Mouse (Mus musculus) testis, adult 2 months (tissue): ENCODE results near the gene Ppp4c.

Experiments used
- CTCF ChIP-seq: fragments of 200-500 bp; IDR thresholded peaks from 2 replicates; pipeline ENCODE4 v1.5.1; 2012; ENCODE audit warnings: low read depth, mild to moderate bottlenecking, inconsistent platforms, low read length, moderate library complexity; ENCODE audit not compliant: control insufficient read depth, insufficient read depth, insufficient replicate concordance
- POLR2A ChIP-seq: fragments of 200-500 bp; IDR thresholded peaks from 2 replicates; pipeline ENCODE4 v1.6.1; 2012; ENCODE audit warnings: low read depth, mild to moderate bottlenecking, inconsistent platforms, low read length, moderate library complexity; ENCODE audit not compliant: control insufficient read depth

DNA sequence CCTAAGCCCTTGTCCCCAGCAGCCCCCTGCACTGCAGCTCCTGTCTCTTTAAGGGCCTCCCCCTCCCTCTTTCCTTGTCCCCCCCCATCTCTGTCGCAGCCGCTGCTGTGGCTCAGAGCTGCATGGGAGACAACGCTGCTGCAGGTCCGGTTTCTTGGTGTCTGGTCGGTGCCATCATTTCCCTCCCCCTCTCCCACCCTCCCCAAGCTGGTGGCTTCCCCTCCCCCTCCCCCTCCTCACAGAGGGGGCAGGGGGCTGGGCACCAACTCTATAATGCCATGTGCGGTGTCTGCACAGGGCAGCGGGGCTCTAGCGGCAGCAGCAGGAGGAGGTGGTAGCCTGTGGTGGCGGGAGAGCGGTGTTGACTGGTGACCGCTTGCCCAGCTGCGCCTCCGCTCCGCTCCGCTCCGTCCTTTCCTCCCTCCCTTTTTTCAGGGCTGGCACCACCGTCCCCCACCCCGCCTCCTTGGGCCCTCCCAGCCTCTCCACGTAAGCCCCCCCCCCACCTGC, 31.0 kb upstream of the Ppp4c start:
- TF ChIP-seq POLR2A (no peak), CTCF (no peak)
